In the genomic region with DNA sequence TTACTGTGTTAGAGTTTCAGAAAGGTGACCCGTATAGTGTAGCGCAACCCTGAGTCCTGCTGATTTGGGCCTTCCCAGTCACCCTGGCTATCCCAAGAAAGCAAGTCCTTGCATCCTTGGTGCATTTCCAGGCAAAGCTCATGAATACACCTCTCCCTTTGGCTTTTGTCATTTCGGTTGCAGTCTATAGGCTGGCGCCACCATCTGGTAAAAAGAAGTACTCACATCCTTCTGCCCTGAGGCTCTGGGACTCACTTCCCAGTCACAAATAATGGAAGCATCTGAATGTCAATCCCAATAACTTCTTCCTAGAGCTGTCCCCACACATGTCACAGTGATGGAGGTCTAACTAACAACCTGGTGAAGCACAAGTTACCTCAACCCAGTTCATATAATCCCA, we compare ENCODE assay signal across 9 mouse cellular contexts. TPM values are rescaled to one million over a fixed set of nuclear protein-coding genes. Genes with fewer than 3 reads are reported as not detected.
A peak's percentile ranks its signal among the peaks of the same experiment; 100 is the strongest.
DNase-seq lines count a peak whose midpoint lies in the region; ATAC-seq and TF ChIP-seq lines count a peak whose summit lies in the region.
"Had no signal": no experiment of that assay in that cellular context is flagged by ENCODE, and none has a peak within 500 bp of the region (broad histone marks: within the 10 kb centered on the region; RNA-seq: fewer than 3 reads in every experiment).

No protein-coding gene starts in this region.

- TF ChIP-seq CTCF in hindbrain, postnatal 0 days (IDR thresholded peaks at IDR 0.05; ENCODE audit: low read depth) = peak; percentile 67

- H3K4me1 ChIP-seq in hindbrain, postnatal 0 days (ENCODE audit: insufficient read depth, low read length) = no peaks in the 10 kb centered on the region
- H3K4me1 ChIP-seq in hindbrain, embryonic 13.5 days (replicated peaks) = no peaks in the 10 kb centered on the region

- H3K27ac ChIP-seq in hindbrain, postnatal 0 days = no peak overlapping the region
- no peak overlapping the region for H3K27ac ChIP-seq in hindbrain, embryonic 13.5 days
- H3K27ac ChIP-seq: limb, embryonic 13.5 days had no signal

- WGBS in hindbrain, postnatal 0 days = 59% methylated on average over 4 of the region's 4 CpGs
- 53% methylated on average over 4 of the region's 4 CpGs for WGBS in hindbrain, embryonic 13.5 days

- peak; percentile 65 for DNase-seq in hindbrain, postnatal 0 days (ENCODE audit: low spot score)
- peak; percentile 15 for DNase-seq in ovary, postnatal 14 days (ENCODE audit: low spot score)
- DNase-seq in ovary, postnatal 36 days (ENCODE audit: low spot score) = no peak
- DNase-seq in cerebellum, adult 9-11 months = peak; percentile 8
- no peak for DNase-seq in spleen, postnatal 36 days (ENCODE audit: low spot score in 2 of 2)
- DNase-seq in T-cell, adult 2 months (ENCODE audit: low spot score) = no peak

- H3K4me2 ChIP-seq in hindbrain, postnatal 0 days (ENCODE audit: low read depth, low read length) = no peak overlapping the region
- no peak overlapping the region for H3K4me2 ChIP-seq in hindbrain, embryonic 13.5 days
- H3K4me2 ChIP-seq: limb, embryonic 13.5 days had no signal

- no peak overlapping the region for H3K9ac ChIP-seq in hindbrain, postnatal 0 days (replicated peaks; ENCODE audit: low read length)
- no peak overlapping the region for H3K9ac ChIP-seq in hindbrain, embryonic 13.5 days
- H3K9ac ChIP-seq: limb, embryonic 13.5 days had no signal

- H3K36me3 ChIP-seq in hindbrain, postnatal 0 days (ENCODE audit: insufficient read depth, low read length) = no peaks in the 10 kb centered on the region
- H3K36me3 ChIP-seq in hindbrain, embryonic 13.5 days = no peaks in the 10 kb centered on the region
- H3K36me3 ChIP-seq: limb, embryonic 13.5 days had no signal

- H3K9me3 ChIP-seq in hindbrain, postnatal 0 days (ENCODE audit: low read length) = no peaks in the 10 kb centered on the region
- no peaks in the 10 kb centered on the region for H3K9me3 ChIP-seq in hindbrain, embryonic 13.5 days

- H3K4me3 ChIP-seq in hindbrain, postnatal 0 days (ENCODE audit: low read length) = no peak overlapping the region
- H3K4me3 ChIP-seq in hindbrain, embryonic 13.5 days = no peak overlapping the region
- H3K4me3 ChIP-seq: limb, embryonic 13.5 days had no signal

- ATAC-seq in hindbrain, postnatal 0 days = no peak
- no peak for ATAC-seq in hindbrain, embryonic 13.5 days (ENCODE audit: low FRiP score)

- no peaks in the 10 kb centered on the region for H3K27me3 ChIP-seq in hindbrain, postnatal 0 days (ENCODE audit: insufficient read depth, low read length)
- H3K27me3 ChIP-seq in hindbrain, embryonic 13.5 days = no peaks in the 10 kb centered on the region

RNA-seq across cellular contexts. Expression of gene Kcnma1, which starts 54.4 kb away (rescaled TPM):
- 36.1 and 36.8 TPM in 2 replicates for total RNA-seq in hindbrain, postnatal 0 days (2014; rRNA removed)
- polyA plus RNA-seq in hindbrain, postnatal 0 days (2015; fragmentation: Nextera tagmentation; extraction: Ambion mirVana) = 15.9 and 16.5 TPM in 2 replicates
- polyA plus RNA-seq in hindbrain, embryonic 13.5 days (2015; fragmentation: Nextera tagmentation; extraction: Ambion mirVana) = 13.8 and 14.3 TPM in 2 replicates
- total RNA-seq: hematopoietic stem cell, adult 5-6 weeks had no signal

Comparison
In these comparisons a context has a peak if more than half of its experiments do, and no peak if none do; other contexts are left out.
1. DNase-seq: peak in hindbrain, postnatal 0 days (single experiment), ovary, postnatal 14 days (single experiment) and cerebellum, adult 9-11 months (single experiment); none in ovary, postnatal 36 days (single experiment), spleen, postnatal 36 days (0 of 2) and T-cell, adult 2 months (single experiment).